Mouse (Mus musculus) right cerebral cortex, postnatal 25 days (tissue): Measurements from ENCODE around the gene Chst12.

Experiments used
- DNase-seq: peaks from one replicate; pipeline ENCODE4 v3.0.0; 2022

Gene Chst12

GRCm38 (mm10) chr5:140517921-140518230 is 12.5 kb downstream of the Chst12 start:
- no peak for DNase-seq

- DNase-seq: no peak
These were observed 15.8 kb downstream of the Chst12 start for GRCm38 (mm10) chr5:140521196-140521595.

- DNase-seq: no peak
These were observed 21.4 kb downstream of the Chst12 start for GRCm38 (mm10) chr5:140526754-140527153.

- no peak for DNase-seq
These were observed 32.8 kb downstream of the Chst12 start for GRCm38 (mm10) chr5:140538111-140538683.

GRCm38 (mm10) chr5:140540106-140540505 is 34.8 kb downstream of the Chst12 start:
- DNase-seq: peak; percentile 67

- peak; percentile 58 for DNase-seq
These were observed 37.6 kb downstream of the Chst12 start for GRCm38 (mm10) chr5:140542811-140543575.

GRCm38 (mm10) chr5:140545651-140546050 is 40.3 kb downstream of the Chst12 start:
- no peak for DNase-seq

GRCm38 (mm10) chr5:140546332-140546731 is 41.0 kb downstream of the Chst12 start:
- no peak for DNase-seq

GRCm38 (mm10) chr5:140549306-140550047 is 44.1 kb downstream of the Chst12 start:
- DNase-seq: no peak

- DNase-seq: no peak
These were observed 48.4 kb downstream of the Chst12 start for GRCm38 (mm10) chr5:140553719-140554118.

- no peak for DNase-seq
These were observed 51.5 kb downstream of the Chst12 start for GRCm38 (mm10) chr5:140556859-140557258.

- DNase-seq: no peak
These were observed 57.3 kb downstream of the Chst12 start for GRCm38 (mm10) chr5:140562601-140563000.

GRCm38 (mm10) chr5:140564896-140565295 is 59.5 kb downstream of the Chst12 start, which contains the start of gene Grifin:
TSS of gene Grifin (minus strand) at chr5:140565071.
- no peak for DNase-seq

GRCm38 (mm10) chr5:140565451-140565850 is 60.1 kb downstream of the Chst12 start:
- DNase-seq: no peak

- DNase-seq: peak; percentile 35
These were observed 60.5 kb downstream of the Chst12 start for GRCm38 (mm10) chr5:140565856-140566255.

GRCm38 (mm10) chr5:140566271-140566670 is 60.9 kb downstream of the Chst12 start:
- DNase-seq: no peak

- no peak for DNase-seq
These were observed 62.0 kb downstream of the Chst12 start for GRCm38 (mm10) chr5:140567321-140567720.

- DNase-seq: no peak
These were observed 62.4 kb downstream of the Chst12 start for GRCm38 (mm10) chr5:140567751-140568150.

- peak; percentile 36 for DNase-seq
These were observed 63.1 kb downstream of the Chst12 start for GRCm38 (mm10) chr5:140568321-140568970.

- no peak for DNase-seq
These were observed 63.8 kb downstream of the Chst12 start for GRCm38 (mm10) chr5:140569032-140569595.

GRCm38 (mm10) chr5:140570223-140570870 is 65.0 kb downstream of the Chst12 start:
- no peak for DNase-seq

- DNase-seq: no peak
These were observed 65.9 kb downstream of the Chst12 start for GRCm38 (mm10) chr5:140571201-140571600.
